Mouse (Mus musculus): ENCODE measurements at regions not wholly inside any gene's neighbourhood (a gene's known extent, or its start where the extent isn't known, plus 50 kb on each side); places are given as distances from the start of the nearest gene placed in this dataset.

GRCm38 (mm10) chr6:51318341-51318740 lies 114.1 kb upstream of the Nfe2l3 start:
- Histone ChIP-seq H3K4me1 (ENCODE audit: control insufficient read depth, insufficient read depth, low read length) (no peaks in the 10 kb centered on the region), H3K4me3 (replicated peaks; ENCODE audit: extremely low read depth, low read depth, low read length) (no peak overlapping the region)
- 39% methylated on average over 2 of the region's 2 CpGs for WGBS
- TF ChIP-seq CTCF (IDR thresholded peaks at IDR 0.05; ENCODE audit: insufficient read depth, low read length) (no peak), POLR2A (IDR thresholded peaks at IDR 0.05; ENCODE audit: borderline replicate concordance, extremely low read depth, low read depth, low read length) (no peak)
- no peak for DNase-seq

GRCm38 (mm10) chr6:51320019-51320418 lies 112.5 kb upstream of the Nfe2l3 start:
- no peak for DNase-seq
- TF ChIP-seq CTCF (IDR thresholded peaks at IDR 0.05; ENCODE audit: insufficient read depth, low read length), result no peak
- TF ChIP-seq POLR2A (IDR thresholded peaks at IDR 0.05; ENCODE audit: borderline replicate concordance, extremely low read depth, low read depth, low read length), result no peak
- Histone ChIP-seq H3K4me3 (replicated peaks; ENCODE audit: extremely low read depth, low read depth, low read length) (no peak overlapping the region), H3K4me1 (ENCODE audit: control insufficient read depth, insufficient read depth, low read length) (no peaks in the 10 kb centered on the region)
- WGBS, result 77% methylated on average over 1 of the region's 1 CpGs

GRCm38 (mm10) chr6:51320676-51321419 lies 111.6 kb upstream of the Nfe2l3 start:
- H3K4me3 ChIP-seq (replicated peaks; ENCODE audit: extremely low read depth, low read depth, low read length), result no peak overlapping the region
- 49% methylated on average over 8 of the region's 8 CpGs for whole genome bisulfite sequencing
- no peaks in the 10 kb centered on the region for H3K4me1 ChIP-seq (ENCODE audit: control insufficient read depth, insufficient read depth, low read length)
- TF ChIP-seq POLR2A (IDR thresholded peaks at IDR 0.05; ENCODE audit: borderline replicate concordance, extremely low read depth, low read depth, low read length), result no peak
- no peak for TF ChIP-seq CTCF (IDR thresholded peaks at IDR 0.05; ENCODE audit: insufficient read depth, low read length)
- no peak for DNase-seq

- no peak for DNase-seq
- WGBS, result 87% methylated on average over 2 of the region's 2 CpGs
- TF ChIP-seq CTCF (IDR thresholded peaks at IDR 0.05; ENCODE audit: insufficient read depth, low read length), result no peak
- no peak for TF ChIP-seq POLR2A (IDR thresholded peaks at IDR 0.05; ENCODE audit: borderline replicate concordance, extremely low read depth, low read depth, low read length)
- Histone ChIP-seq H3K4me1 (ENCODE audit: control insufficient read depth, insufficient read depth, low read length) (no peaks in the 10 kb centered on the region), H3K4me3 (replicated peaks; ENCODE audit: extremely low read depth, low read depth, low read length) (no peak overlapping the region)
Measured at GRCm38 (mm10) chr6:51326103-51326829, 106.2 kb upstream of the Nfe2l3 start.

GRCm38 (mm10) chr6:51329070-51329995 lies 103.1 kb upstream of the Nfe2l3 start:
- Histone ChIP-seq H3K4me3 (replicated peaks; ENCODE audit: extremely low read depth, low read depth, low read length) (no peak overlapping the region), H3K4me1 (ENCODE audit: control insufficient read depth, insufficient read depth, low read length) (no peaks in the 10 kb centered on the region)
- no peak for TF ChIP-seq CTCF (IDR thresholded peaks at IDR 0.05; ENCODE audit: insufficient read depth, low read length)
- TF ChIP-seq POLR2A (IDR thresholded peaks at IDR 0.05; ENCODE audit: borderline replicate concordance, extremely low read depth, low read depth, low read length), result no peak
- no peak for DNase-seq
- WGBS, result 77% methylated on average over 13 of the region's 13 CpGs

GRCm38 (mm10) chr6:51330069-51330706 lies 102.3 kb upstream of the Nfe2l3 start:
- H3K4me3 ChIP-seq (replicated peaks; ENCODE audit: extremely low read depth, low read depth, low read length), result no peak overlapping the region
- TF ChIP-seq POLR2A (IDR thresholded peaks at IDR 0.05; ENCODE audit: borderline replicate concordance, extremely low read depth, low read depth, low read length) (no peak), CTCF (IDR thresholded peaks at IDR 0.05; ENCODE audit: insufficient read depth, low read length) (no peak)
- no peaks in the 10 kb centered on the region for H3K4me1 ChIP-seq (ENCODE audit: control insufficient read depth, insufficient read depth, low read length)
- 51% methylated on average over 5 of the region's 5 CpGs for WGBS
- no peak for DNase-seq

GRCm38 (mm10) chr6:51332841-51333240 lies 99.6 kb upstream of the Nfe2l3 start:
- no peak overlapping the region for H3K4me3 ChIP-seq (replicated peaks; ENCODE audit: extremely low read depth, low read depth, low read length)
- DNase-seq, result no peak
- H3K4me1 ChIP-seq (ENCODE audit: control insufficient read depth, insufficient read depth, low read length), result no peaks in the 10 kb centered on the region
- 53% methylated on average over 11 of the region's 11 CpGs for WGBS
- TF ChIP-seq CTCF (IDR thresholded peaks at IDR 0.05; ENCODE audit: insufficient read depth, low read length), result no peak
- TF ChIP-seq POLR2A (IDR thresholded peaks at IDR 0.05; ENCODE audit: borderline replicate concordance, extremely low read depth, low read depth, low read length), result no peak

GRCm38 (mm10) chr6:51333722-51334360 lies 98.6 kb upstream of the Nfe2l3 start:
- DNase-seq, result no peak
- H3K4me3 ChIP-seq (replicated peaks; ENCODE audit: extremely low read depth, low read depth, low read length), result no peak overlapping the region
- 33% methylated on average over 7 of the region's 7 CpGs for WGBS
- TF ChIP-seq CTCF (IDR thresholded peaks at IDR 0.05; ENCODE audit: insufficient read depth, low read length) (no peak), POLR2A (IDR thresholded peaks at IDR 0.05; ENCODE audit: borderline replicate concordance, extremely low read depth, low read depth, low read length) (no peak)
- no peaks in the 10 kb centered on the region for H3K4me1 ChIP-seq (ENCODE audit: control insufficient read depth, insufficient read depth, low read length)

All from lung, adult 2 months (tissue).